Comparison of ENCODE assay signal across 22 mouse cellular contexts in genomic region chr16:4074836-4075235, GRCm38 (mm10). TPM values are rescaled to one million over a fixed set of nuclear protein-coding genes. Genes with fewer than 3 reads are reported as not detected.
DNase-seq lines count a peak whose midpoint lies in the region; ATAC-seq and TF ChIP-seq lines count a peak whose summit lies in the region.
"Had no signal": no experiment of that assay in that cellular context is flagged by ENCODE, and none has a peak within 500 bp of the region (broad histone marks: within the 10 kb centered on the region; RNA-seq: fewer than 3 reads in every experiment).

No protein-coding gene starts in this region.

- no peaks in the 10 kb centered on the region for H3K9me3 ChIP-seq in liver, embryonic 13.5 days (replicated peaks)
- no peaks in the 10 kb centered on the region for H3K9me3 ChIP-seq in hindbrain, embryonic 16.5 days (ENCODE audit: control insufficient read depth, low read length)
- H3K9me3 ChIP-seq: embryonic facial prominence, embryonic 13.5 days; heart, embryonic 15.5 days; limb, embryonic 10.5 days; midbrain, embryonic 13.5 days had no signal

- no peak for TF ChIP-seq CTCF in thymus, adult 2 months (IDR thresholded peaks at IDR 0.05; ENCODE audit: borderline replicate concordance, control insufficient read depth, extremely low read depth, insufficient read depth, low read length, poor library complexity)

- H3K27ac ChIP-seq in thymus, adult 2 months (ENCODE audit: control insufficient read depth, insufficient read depth, low read length) = no peak overlapping the region
- H3K27ac ChIP-seq in liver, embryonic 13.5 days = 0 out of 2 replicates have a peak overlapping the region, but pooled peaks have one; percentile 3
- H3K27ac ChIP-seq in hindbrain, embryonic 16.5 days (ENCODE audit: low read depth, low read length) = no peak overlapping the region
- H3K27ac ChIP-seq: embryonic facial prominence, embryonic 13.5 days; heart, embryonic 15.5 days; limb, embryonic 10.5 days; midbrain, embryonic 13.5 days had no signal

- 6% methylated on average over 3 of the region's 3 CpGs for WGBS in thymus, adult 2 months
- 15% methylated on average over 3 of the region's 3 CpGs for WGBS in liver, embryonic 13.5 days (ENCODE audit: insufficient replicate concordance)
- WGBS in hindbrain, embryonic 16.5 days = 88% methylated on average over 3 of the region's 3 CpGs

- no peaks in the 10 kb centered on the region for H3K36me3 ChIP-seq in thymus, adult 2 months (ENCODE audit: control insufficient read depth, insufficient read depth, low read length)
- H3K36me3 ChIP-seq in liver, embryonic 13.5 days = no peaks in the 10 kb centered on the region
- no peaks in the 10 kb centered on the region for H3K36me3 ChIP-seq in hindbrain, embryonic 16.5 days (ENCODE audit: control insufficient read depth, insufficient read depth, low read length)
- H3K36me3 ChIP-seq: embryonic facial prominence, embryonic 13.5 days; heart, embryonic 15.5 days; midbrain, embryonic 13.5 days had no signal

- ATAC-seq in liver, embryonic 13.5 days (ENCODE audit: low read depth) = no peak
- no peak for ATAC-seq in hindbrain, embryonic 16.5 days
- ATAC-seq: forebrain, embryonic 14.5 days; midbrain, embryonic 13.5 days had no signal

- TF ChIP-seq POLR2A in thymus, adult 2 months (IDR thresholded peaks at IDR 0.05; ENCODE audit: control insufficient read depth, extremely low read depth, insufficient read depth, low read length, poor library complexity) = no peak

- H3K9ac ChIP-seq in liver, embryonic 13.5 days = no peak overlapping the region
- no peak overlapping the region for H3K9ac ChIP-seq in hindbrain, embryonic 16.5 days (ENCODE audit: low read depth, low read length)
- H3K9ac ChIP-seq: embryonic facial prominence, embryonic 13.5 days; heart, embryonic 15.5 days; midbrain, embryonic 13.5 days had no signal

- no peaks in the 10 kb centered on the region for H3K27me3 ChIP-seq in thymus, adult 2 months (ENCODE audit: control insufficient read depth, insufficient read depth, low read length)
- no peaks in the 10 kb centered on the region for H3K27me3 ChIP-seq in liver, embryonic 13.5 days
- H3K27me3 ChIP-seq in hindbrain, embryonic 16.5 days (replicated peaks; ENCODE audit: control insufficient read depth, insufficient read depth, low read length) = no peaks in the 10 kb centered on the region
- H3K27me3 ChIP-seq: embryonic facial prominence, embryonic 13.5 days; heart, embryonic 15.5 days; midbrain, embryonic 13.5 days had no signal

- no peak overlapping the region for H3K4me3 ChIP-seq in thymus, adult 2 months (ENCODE audit: control insufficient read depth, insufficient read depth, low read length)
- no peak overlapping the region for H3K4me3 ChIP-seq in liver, embryonic 13.5 days (replicated peaks)
- no peak overlapping the region for H3K4me3 ChIP-seq in hindbrain, embryonic 16.5 days (ENCODE audit: low read length)
- H3K4me3 ChIP-seq: embryonic facial prominence, embryonic 13.5 days; heart, embryonic 15.5 days; limb, embryonic 10.5 days; midbrain, embryonic 13.5 days had no signal

- peak; percentile 7 for DNase-seq in thymus, postnatal 0 days (ENCODE audit: low spot score)
- no peak for DNase-seq in thymus, adult 2 months
- DNase-seq in c-Kit-positive CD71-negative TER-119-negative erythroid progenitor cells, embryonic 14.5 days (ENCODE audit: low read depth) = peak; percentile 45
- DNase-seq in liver, embryonic 13.5 days = peak; percentile 17
- no peak for DNase-seq in right cerebral cortex, adult 2 months (ENCODE audit: low spot score in 2 of 2)
- no peak for DNase-seq in retina, postnatal 1 day
- DNase-seq: adrenal gland, adult 2 months; cerebellum, postnatal 10 days; gastrocnemius, postnatal 10 days; heart, postnatal 4 days; kidney, adult 9 months; kidney, postnatal 25 days; layer of hippocampus, adult 9-11 months; lung, postnatal 14 days; right cerebral cortex, postnatal 14 days had no signal

- peak overlapping the region; percentile 82 for H3K4me2 ChIP-seq in liver, embryonic 13.5 days
- no peak overlapping the region for H3K4me2 ChIP-seq in hindbrain, embryonic 16.5 days (ENCODE audit: low read length)
- H3K4me2 ChIP-seq: embryonic facial prominence, embryonic 13.5 days; heart, embryonic 15.5 days; midbrain, embryonic 13.5 days had no signal

- H3K4me1 ChIP-seq in thymus, adult 2 months (replicated peaks; ENCODE audit: control insufficient read depth, insufficient read depth, low read length) = peaks cover 11% of the 10 kb centered on the region
- H3K4me1 ChIP-seq in liver, embryonic 13.5 days (replicated peaks) = peaks cover 44% of the 10 kb centered on the region
- peaks cover 12% of the 10 kb centered on the region for H3K4me1 ChIP-seq in hindbrain, embryonic 16.5 days (ENCODE audit: control insufficient read depth, insufficient read depth, low read depth, low read length)

RNA-seq across cellular contexts. Expression of gene Trap1, which starts 2.8 kb away (rescaled TPM):
- polyA plus RNA-seq in thymus, postnatal 0 days (2015; fragmentation: Nextera tagmentation; extraction: Ambion mirVana) = 82.8 and 94.5 TPM in 2 replicates
- polyA plus RNA-seq in thymus, adult 2 months (2012; rRNA removed) = 90.9 and 94.2 TPM in 2 replicates
- 85.0 and 97.2 TPM in 2 replicates for polyA plus RNA-seq in liver, embryonic 13.5 days (2015; fragmentation: Nextera tagmentation; extraction: Ambion mirVana)
- polyA plus RNA-seq in hindbrain, embryonic 16.5 days (2015; fragmentation: Nextera tagmentation; extraction: Ambion mirVana) = 54.4 and 59.1 TPM in 2 replicates

RNA-seq across cellular contexts. Expression of gene Dnase1, which starts 38.1 kb away (rescaled TPM):
- 1.4 and 1.7 TPM in 2 replicates for polyA plus RNA-seq in thymus, postnatal 0 days (2015; fragmentation: Nextera tagmentation; extraction: Ambion mirVana)
- polyA plus RNA-seq in thymus, adult 2 months (2012; rRNA removed) = 0.33 and 0.77 TPM in 2 replicates
- polyA plus RNA-seq in liver, embryonic 13.5 days (2015; fragmentation: Nextera tagmentation; extraction: Ambion mirVana) = 0.95 and 1.6 TPM in 2 replicates
- 4.0 and 7.5 TPM in 2 replicates for polyA plus RNA-seq in hindbrain, embryonic 16.5 days (2015; fragmentation: Nextera tagmentation; extraction: Ambion mirVana)
- polyA plus RNA-seq: adrenal gland, adult 2 months; urinary bladder, adult 2 months had no signal

Comparison
In these comparisons a context has a peak if more than half of its experiments do, and no peak if none do; other contexts are left out.
1. DNase-seq: peak in thymus, postnatal 0 days (single experiment), c-Kit-positive CD71-negative TER-119-negative erythroid progenitor cells, embryonic 14.5 days (single experiment) and liver, embryonic 13.5 days (single experiment); none in thymus, adult 2 months (single experiment), right cerebral cortex, adult 2 months (0 of 2) and retina, postnatal 1 day (single experiment).